Mouse (Mus musculus): ENCODE results near the gene Stat5b.

DNA sequence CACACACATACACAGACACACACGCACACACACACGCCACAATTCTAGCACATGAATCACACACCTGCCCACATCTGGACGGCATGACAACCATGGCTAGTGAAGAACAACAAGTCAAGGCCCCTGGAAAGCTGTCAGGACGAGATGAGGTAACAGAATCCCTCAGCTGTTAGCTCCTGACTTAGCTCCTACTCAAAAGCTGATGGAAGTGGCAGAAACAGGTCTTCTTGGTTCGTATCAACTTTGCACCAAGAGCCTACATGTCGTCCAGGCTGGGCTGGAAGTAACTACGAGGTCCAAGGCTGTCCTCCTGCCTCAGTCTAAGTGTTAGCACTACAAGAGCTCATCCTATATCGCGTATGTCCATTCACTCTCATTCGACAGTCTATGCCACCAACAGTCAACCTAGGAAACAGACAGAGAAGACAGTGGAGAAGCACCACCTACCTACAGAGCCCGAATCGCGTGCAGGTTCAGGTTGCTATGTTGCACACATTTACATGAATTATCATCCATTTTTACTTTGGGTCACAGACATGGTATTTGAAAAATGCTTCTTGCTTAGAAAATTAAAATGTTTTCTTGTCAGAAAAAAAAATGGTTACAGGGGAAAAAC, 28.8 kb downstream of the Stat5b start:
- TF ChIP-seq CTCF (IDR thresholded peaks at IDR 0.05; ENCODE audit: borderline replicate concordance, insufficient read depth, low read length) (no peak), POLR2A (IDR thresholded peaks at IDR 0.05; ENCODE audit: low read depth, low read length) (no peak)
